ENCODE assay signal across 17 mouse cellular contexts in the genomic region with DNA sequence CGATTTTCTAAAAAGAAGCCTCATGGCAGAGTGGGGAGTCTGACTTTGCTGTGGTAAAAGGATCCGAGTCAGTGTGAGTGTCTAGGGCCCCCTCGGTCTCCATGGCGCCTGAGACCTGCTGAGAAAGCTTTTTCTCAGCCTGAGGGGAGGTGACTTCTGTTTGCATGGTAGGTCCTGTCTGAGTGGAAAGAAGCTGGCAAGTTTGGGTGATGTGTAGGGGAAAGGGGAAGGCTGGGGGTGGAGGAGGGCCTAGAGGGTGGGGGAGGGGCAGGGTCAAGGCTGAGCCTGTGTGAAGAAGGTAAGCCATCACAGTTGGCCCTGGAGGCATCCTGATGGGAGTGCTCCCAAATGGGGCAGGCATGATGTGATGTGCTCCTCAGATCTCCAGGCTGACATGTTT. TPM values are rescaled to one million over a fixed set of nuclear protein-coding genes. Genes with fewer than 3 reads are reported as not detected.
DNase-seq lines count a peak whose midpoint lies in the region; ATAC-seq and TF ChIP-seq lines count a peak whose summit lies in the region.
"Had no signal": no experiment of that assay in that cellular context is flagged by ENCODE, and none has a peak within 500 bp of the region (broad histone marks: within the 10 kb centered on the region; RNA-seq: fewer than 3 reads in every experiment).

No protein-coding gene starts in this region.

- TF ChIP-seq POLR2A in ES-Bruce4 (IDR thresholded peaks at IDR 0.05; ENCODE audit: insufficient read depth, low read length): no peak

- H3K4me1 ChIP-seq in hindbrain, embryonic 10.5 days (replicated peaks): peaks cover 84% of the 10 kb centered on the region
- H3K4me1 ChIP-seq in hindbrain, embryonic 14.5 days (replicated peaks; ENCODE audit: control insufficient read depth, insufficient read depth, low read length): peaks cover 35% of the 10 kb centered on the region
- peaks cover 19% of the 10 kb centered on the region for H3K4me1 ChIP-seq in ES-Bruce4 (ENCODE audit: control insufficient read depth, insufficient read depth, low read length)
- H3K4me1 ChIP-seq in hindbrain, embryonic 12.5 days: peaks cover 47% of the 10 kb centered on the region
- H3K4me1 ChIP-seq in liver, postnatal 0 days (ENCODE audit: insufficient read depth): peaks cover 14% of the 10 kb centered on the region

- DNase-seq in cerebellum, adult 9-11 months: peak; percentile 31
- no peak for DNase-seq in hindbrain, embryonic 10.5 days (ENCODE audit: low spot score)
- no peak for DNase-seq in hindbrain, embryonic 14.5 days (ENCODE audit: low spot score)
- no peak for DNase-seq in liver, postnatal 0 days
- no peak for DNase-seq in adrenal gland, postnatal 4 days (ENCODE audit: low spot score in 2 of 2)
- DNase-seq: gastrocnemius, postnatal 10 days; kidney, adult 11 months; lung, postnatal 10 days; thymus, adult 2 months had no signal

- 0 out of 2 replicates have a peak overlapping the region, but pooled peaks have one; percentile 6 for H3K4me3 ChIP-seq in hindbrain, embryonic 10.5 days
- H3K4me3 ChIP-seq in hindbrain, embryonic 14.5 days (replicated peaks; ENCODE audit: low read length): no peak overlapping the region
- H3K4me3 ChIP-seq in ES-Bruce4 (ENCODE audit: low read depth, low read length): no peak overlapping the region
- H3K4me3 ChIP-seq in hindbrain, embryonic 12.5 days: no peak overlapping the region
- no peak overlapping the region for H3K4me3 ChIP-seq in liver, postnatal 0 days (ENCODE audit: low read depth, low read length)
- H3K4me3 ChIP-seq: erythroblast, embryonic 14.5 days; heart, embryonic 10.5 days; liver, embryonic 15.5 days; stomach, embryonic 15.5 days had no signal

- TF ChIP-seq CTCF in ES-Bruce4 (IDR thresholded peaks at IDR 0.05; ENCODE audit: low read depth, low read length): no peak
- TF ChIP-seq CTCF in liver, postnatal 0 days (IDR thresholded peaks at IDR 0.05; ENCODE audit: low read depth): no peak

- H3K36me3 ChIP-seq in hindbrain, embryonic 10.5 days: peaks cover 27% of the 10 kb centered on the region
- H3K36me3 ChIP-seq in hindbrain, embryonic 14.5 days (replicated peaks; ENCODE audit: control insufficient read depth, insufficient read depth): no peaks in the 10 kb centered on the region
- H3K36me3 ChIP-seq in ES-Bruce4 (ENCODE audit: control insufficient read depth, insufficient read depth, low read length, poor library complexity, severe bottlenecking): no peaks in the 10 kb centered on the region
- no peaks in the 10 kb centered on the region for H3K36me3 ChIP-seq in hindbrain, embryonic 12.5 days
- H3K36me3 ChIP-seq in liver, postnatal 0 days (replicated peaks; ENCODE audit: insufficient read depth, low read length): 0 out of 2 replicates have a peak, but pooled peaks cover 3% of the 10 kb centered on the region
- H3K36me3 ChIP-seq: liver, embryonic 15.5 days; stomach, embryonic 15.5 days had no signal

- no peaks in the 10 kb centered on the region for H3K27me3 ChIP-seq in hindbrain, embryonic 10.5 days (ENCODE audit: insufficient read depth, poor library complexity, severe bottlenecking)
- H3K27me3 ChIP-seq in hindbrain, embryonic 14.5 days (ENCODE audit: control insufficient read depth, insufficient read depth, low read length): no peaks in the 10 kb centered on the region
- no peaks in the 10 kb centered on the region for H3K27me3 ChIP-seq in ES-Bruce4 (ENCODE audit: control insufficient read depth, insufficient read depth, low read length, poor library complexity, severe bottlenecking)
- H3K27me3 ChIP-seq in hindbrain, embryonic 12.5 days: no peaks in the 10 kb centered on the region
- no peaks in the 10 kb centered on the region for H3K27me3 ChIP-seq in liver, postnatal 0 days (ENCODE audit: insufficient read depth, low read length)
- H3K27me3 ChIP-seq: liver, embryonic 15.5 days; stomach, embryonic 15.5 days had no signal

- no peak overlapping the region for H3K9ac ChIP-seq in hindbrain, embryonic 14.5 days
- H3K9ac ChIP-seq in ES-Bruce4 (ENCODE audit: low read depth, poor library complexity, severe bottlenecking): no peak overlapping the region
- H3K9ac ChIP-seq in hindbrain, embryonic 12.5 days: no peak overlapping the region
- no peak overlapping the region for H3K9ac ChIP-seq in liver, postnatal 0 days (replicated peaks)
- H3K9ac ChIP-seq: liver, embryonic 15.5 days; stomach, embryonic 15.5 days had no signal

- H3K27ac ChIP-seq in hindbrain, embryonic 10.5 days: peak overlapping the region; percentile 75
- no peak overlapping the region for H3K27ac ChIP-seq in hindbrain, embryonic 14.5 days
- no peak overlapping the region for H3K27ac ChIP-seq in ES-Bruce4 (ENCODE audit: insufficient read depth, low read length)
- peak overlapping the region; percentile 55 for H3K27ac ChIP-seq in hindbrain, embryonic 12.5 days
- no peak overlapping the region for H3K27ac ChIP-seq in liver, postnatal 0 days (ENCODE audit: low read depth)
- H3K27ac ChIP-seq: kidney, postnatal 0 days; liver, embryonic 15.5 days; stomach, embryonic 15.5 days had no signal

- no peak overlapping the region for H3K4me2 ChIP-seq in hindbrain, embryonic 14.5 days (replicated peaks)
- H3K4me2 ChIP-seq in hindbrain, embryonic 12.5 days (replicated peaks): no peak overlapping the region
- H3K4me2 ChIP-seq in liver, postnatal 0 days (ENCODE audit: low read depth, low read length): no peak overlapping the region
- H3K4me2 ChIP-seq: liver, embryonic 15.5 days; stomach, embryonic 15.5 days had no signal

- no peaks in the 10 kb centered on the region for H3K9me3 ChIP-seq in hindbrain, embryonic 10.5 days
- H3K9me3 ChIP-seq in hindbrain, embryonic 14.5 days (ENCODE audit: control insufficient read depth, low read length): no peaks in the 10 kb centered on the region
- H3K9me3 ChIP-seq in ES-Bruce4 (replicated peaks; ENCODE audit: control insufficient read depth, insufficient read depth, low read length, poor library complexity, severe bottlenecking): no peaks in the 10 kb centered on the region
- H3K9me3 ChIP-seq in hindbrain, embryonic 12.5 days (replicated peaks): no peaks in the 10 kb centered on the region
- H3K9me3 ChIP-seq in liver, postnatal 0 days (ENCODE audit: low read length): no peaks in the 10 kb centered on the region
- H3K9me3 ChIP-seq: heart, embryonic 10.5 days; liver, embryonic 15.5 days; stomach, embryonic 15.5 days had no signal

- TF ChIP-seq EP300 in ES-Bruce4 (IDR thresholded peaks at IDR 0.05; ENCODE audit: insufficient read depth, low read depth, low read length): 0 out of 2 replicates have a peak, but pooled peaks have one; percentile 17
- TF ChIP-seq EP300 in liver, postnatal 0 days (IDR thresholded peaks at IDR 0.05; ENCODE audit: low read depth): no peak

- 21% methylated on average over 4 of the region's 4 CpGs for WGBS in hindbrain, embryonic 10.5 days
- WGBS in hindbrain, embryonic 14.5 days: 27% methylated on average over 4 of the region's 4 CpGs
- WGBS in hindbrain, embryonic 12.5 days: 23% methylated on average over 4 of the region's 4 CpGs
- 74% methylated on average over 4 of the region's 4 CpGs for WGBS in liver, postnatal 0 days (ENCODE audit: insufficient replicate concordance)

- ATAC-seq in cerebellum, adult (ENCODE audit: insufficient number of reproducible peaks, low FRiP score, low TSS enrichment): no peak
- no peak for ATAC-seq in hindbrain, embryonic 14.5 days (ENCODE audit: low FRiP score)
- no peak for ATAC-seq in hindbrain, embryonic 12.5 days (ENCODE audit: low FRiP score)
- ATAC-seq in liver, postnatal 0 days: no peak

RNA-seq across cellular contexts. Expression of a gene that starts 12.0 kb away (rescaled TPM):
- 24.1 and 33.1 TPM in 2 replicates for polyA plus RNA-seq in hindbrain, embryonic 10.5 days (2016; fragmentation: Nextera tagmentation; extraction: Ambion mirVana)
- polyA plus RNA-seq in hindbrain, embryonic 14.5 days (2014; fragmentation: Nextera tagmentation; extraction: Ambion mirVana): 63.0 and 65.9 TPM in 2 replicates
- polyA plus RNA-seq in ES-Bruce4 (2011; ENCODE audit: insufficient read depth, insufficient read length, low read depth, missing spikeins): 40.3 and 44.1 TPM in 2 replicates
- 38.8 and 41.6 TPM in 2 replicates for polyA plus RNA-seq in hindbrain, embryonic 12.5 days (2016; fragmentation: Nextera tagmentation; extraction: Ambion mirVana)
- 4.9 and 5.1 TPM in 2 replicates for polyA plus RNA-seq in liver, postnatal 0 days (2015; fragmentation: Nextera tagmentation; extraction: Ambion mirVana)
- total RNA-seq in adrenal gland, postnatal 4 days (2021): 10 to 100 TPM; 76.0 to 83.4 TPM

RNA-seq across cellular contexts. Expression of a gene that starts 32.3 kb away (rescaled TPM):
- 123 and 131 TPM in 2 replicates for polyA plus RNA-seq in hindbrain, embryonic 10.5 days (2016; fragmentation: Nextera tagmentation; extraction: Ambion mirVana)
- 50.0 and 65.6 TPM in 2 replicates for polyA plus RNA-seq in hindbrain, embryonic 14.5 days (2014; fragmentation: Nextera tagmentation; extraction: Ambion mirVana)
- 3.1 and 3.3 TPM in 2 replicates for polyA plus RNA-seq in ES-Bruce4 (2011; ENCODE audit: insufficient read depth, insufficient read length, low read depth, missing spikeins)
- polyA plus RNA-seq in hindbrain, embryonic 12.5 days (2016; fragmentation: Nextera tagmentation; extraction: Ambion mirVana): 147 and 164 TPM in 2 replicates
- 23.2 and 25.4 TPM in 2 replicates for polyA plus RNA-seq in liver, postnatal 0 days (2015; fragmentation: Nextera tagmentation; extraction: Ambion mirVana)
- 1 to 10 TPM; 5.3 to 5.7 TPM for total RNA-seq in adrenal gland, postnatal 4 days (2021)

Comparison
In these comparisons a context has a peak if more than half of its experiments do, and no peak if none do; other contexts are left out.
1. H3K27ac ChIP-seq: peak in hindbrain, embryonic 10.5 days (single experiment) and hindbrain, embryonic 12.5 days (single experiment); none in hindbrain, embryonic 14.5 days (single experiment), ES-Bruce4 (single experiment) and liver, postnatal 0 days (single experiment).